Mouse (Mus musculus): ENCODE measurements around the gene Mettl22. TPM values are rescaled to one million over a fixed set of nuclear protein-coding genes. Genes with fewer than 3 reads are reported as not detected.
A peak's percentile ranks its signal among the peaks of the same experiment; 100 is the strongest.

The Mettl22 gene
- polyA plus RNA-seq (2016; fragmentation: Nextera tagmentation; extraction: Ambion mirVana) = 19.3 and 21.1 TPM in 2 replicates

- WGBS = 0% methylated on average over 48 of the region's 48 CpGs
- Histone ChIP-seq H3K36me3 (replicated peaks) (no peaks in the 10 kb centered on the region), H3K9ac (peak within 1 kb of the TSS; percentile 78), H3K9me3 (no peaks in the 10 kb centered on the region), H3K27me3 (peaks cover 10% of the 10 kb centered on the region; the same call in 1 of the 2 replicates), H3K4me1 (peaks cover 9% of the 10 kb centered on the region; the same call in 1 of the 2 replicates), H3K4me2 (peak within 1 kb of the TSS; percentile 87), H3K4me3 (replicated peaks) (peak within 1 kb of the TSS; percentile 79), H3K27ac (peak within 1 kb of the TSS; percentile 44)
- ATAC-seq (ENCODE audit: low FRiP score) = peak; percentile 98
Observed at GRCm38 (mm10) chr16:8470603-8471481, at the start of gene Mettl22. TSS of gene Mettl22 (plus strand) at chr16:8470788.

- no peaks in the 10 kb centered on the region for H3K9me3 ChIP-seq
- H3K36me3 ChIP-seq (replicated peaks) = no peaks in the 10 kb centered on the region
- H3K4me2 ChIP-seq = no peak overlapping the region
- no peak overlapping the region for H3K4me3 ChIP-seq (replicated peaks)
- 81% methylated on average over 4 of the region's 4 CpGs for WGBS
- H3K27ac ChIP-seq = no peak overlapping the region
- peaks cover 12% of the 10 kb centered on the region for H3K4me1 ChIP-seq
- peaks cover 38% of the 10 kb centered on the region for H3K27me3 ChIP-seq
- ATAC-seq (ENCODE audit: low FRiP score) = no peak
- H3K9ac ChIP-seq = no peak overlapping the region
Observed at GRCm38 (mm10) chr16:8420842-8421241, 49.7 kb upstream of the Mettl22 start.

GRCm38 (mm10) chr16:8423626-8424114, 46.9 kb upstream of the Mettl22 start:
- no peaks in the 10 kb centered on the region for H3K36me3 ChIP-seq (replicated peaks)
- peaks cover 58% of the 10 kb centered on the region for H3K27me3 ChIP-seq
- ATAC-seq (ENCODE audit: low FRiP score) = no peak
- H3K4me1 ChIP-seq = peaks cover 9% of the 10 kb centered on the region
- no peak overlapping the region for H3K9ac ChIP-seq
- no peak overlapping the region for H3K4me2 ChIP-seq
- no peaks in the 10 kb centered on the region for H3K9me3 ChIP-seq
- H3K27ac ChIP-seq = no peak overlapping the region
- no peak overlapping the region for H3K4me3 ChIP-seq (replicated peaks)
- 49% methylated on average over 7 of the region's 7 CpGs for WGBS

GRCm38 (mm10) chr16:8424161-8424970, 46.2 kb upstream of the Mettl22 start:
- Histone ChIP-seq H3K4me3 (replicated peaks) (peak overlapping the region; percentile 35), H3K4me1 (peaks cover 9% of the 10 kb centered on the region), H3K4me2 (peak overlapping the region; percentile 57), H3K9me3 (no peaks in the 10 kb centered on the region), H3K27me3 (peaks cover 58% of the 10 kb centered on the region), H3K9ac (no peak overlapping the region), H3K36me3 (replicated peaks) (no peaks in the 10 kb centered on the region), H3K27ac (no peak overlapping the region)
- no peak for ATAC-seq (ENCODE audit: low FRiP score)
- WGBS = 4% methylated on average over 43 of the region's 43 CpGs

GRCm38 (mm10) chr16:8424971-8425330, 45.6 kb upstream of the Mettl22 start, which contains the start of gene Tmem114:
TSS of gene Tmem114 (minus strand) at chr16:8425136.
- H3K4me3 ChIP-seq (replicated peaks) = peak within 1 kb of the TSS; percentile 35
- no peaks in the 10 kb centered on the region for H3K36me3 ChIP-seq (replicated peaks)
- H3K27ac ChIP-seq = no peak within 1 kb of the TSS
- peaks cover 58% of the 10 kb centered on the region for H3K27me3 ChIP-seq
- peak within 1 kb of the TSS; percentile 57 for H3K4me2 ChIP-seq
- no peak within 1 kb of the TSS for H3K9ac ChIP-seq
- H3K9me3 ChIP-seq = no peaks in the 10 kb centered on the region
- under 1% methylated on average over 16 of the region's 16 CpGs for WGBS
- peaks cover 9% of the 10 kb centered on the region for H3K4me1 ChIP-seq
- ATAC-seq (ENCODE audit: low FRiP score) = no peak

- Histone ChIP-seq H3K4me2 (no peak overlapping the region), H3K27me3 (peaks cover 58% of the 10 kb centered on the region), H3K4me3 (replicated peaks) (no peak overlapping the region), H3K4me1 (peaks cover 9% of the 10 kb centered on the region), H3K36me3 (replicated peaks) (no peaks in the 10 kb centered on the region), H3K9ac (no peak overlapping the region), H3K27ac (no peak overlapping the region), H3K9me3 (no peaks in the 10 kb centered on the region)
- no peak for ATAC-seq (ENCODE audit: low FRiP score)
- 83% methylated on average over 5 of the region's 5 CpGs for WGBS
Observed at GRCm38 (mm10) chr16:8425736-8426135, 44.9 kb upstream of the Mettl22 start.

GRCm38 (mm10) chr16:8429531-8429930, 41.1 kb upstream of the Mettl22 start:
- no peak overlapping the region for H3K4me2 ChIP-seq
- H3K9me3 ChIP-seq = no peaks in the 10 kb centered on the region
- WGBS = 85% methylated on average over 4 of the region's 4 CpGs
- no peaks in the 10 kb centered on the region for H3K36me3 ChIP-seq (replicated peaks)
- no peak overlapping the region for H3K4me3 ChIP-seq (replicated peaks)
- peaks cover 33% of the 10 kb centered on the region for H3K27me3 ChIP-seq
- no peak overlapping the region for H3K9ac ChIP-seq
- H3K27ac ChIP-seq = no peak overlapping the region
- no peak for ATAC-seq (ENCODE audit: low FRiP score)
- peaks cover 3% of the 10 kb centered on the region for H3K4me1 ChIP-seq

- no peak overlapping the region for H3K27ac ChIP-seq
- peaks cover 2% of the 10 kb centered on the region; the same call in 1 of the 2 replicates for H3K27me3 ChIP-seq
- H3K9me3 ChIP-seq = no peaks in the 10 kb centered on the region
- ATAC-seq (ENCODE audit: low FRiP score) = no peak
- H3K4me3 ChIP-seq (replicated peaks) = no peak overlapping the region
- WGBS = 91% methylated on average over 3 of the region's 3 CpGs
- H3K9ac ChIP-seq = no peak overlapping the region
- no peak overlapping the region for H3K4me2 ChIP-seq
- H3K36me3 ChIP-seq (replicated peaks) = no peaks in the 10 kb centered on the region
- H3K4me1 ChIP-seq = no peaks in the 10 kb centered on the region
Observed at GRCm38 (mm10) chr16:8432616-8433015, 38.0 kb upstream of the Mettl22 start.

- WGBS = 84% methylated on average over 7 of the region's 7 CpGs
Observed at GRCm38 (mm10) chr16:8444911-8445310, 25.7 kb upstream of the Mettl22 start.

GRCm38 (mm10) chr16:8446256-8446655, 24.3 kb upstream of the Mettl22 start:
- Histone ChIP-seq H3K9me3 (no peaks in the 10 kb centered on the region), H3K9ac (no peak overlapping the region), H3K4me2 (no peak overlapping the region), H3K27me3 (no peaks in the 10 kb centered on the region), H3K4me3 (replicated peaks) (no peak overlapping the region), H3K27ac (no peak overlapping the region), H3K36me3 (replicated peaks) (no peaks in the 10 kb centered on the region), H3K4me1 (no peaks in the 10 kb centered on the region)
- WGBS = 92% methylated on average over 6 of the region's 6 CpGs
- ATAC-seq (ENCODE audit: low FRiP score) = no peak

More at GRCm38 (mm10) chr16:8444911-8445310, 25.7 kb upstream of the Mettl22 start:
- no peak overlapping the region for H3K9ac ChIP-seq
- no peak for ATAC-seq (ENCODE audit: low FRiP score)
- H3K4me2 ChIP-seq = no peak overlapping the region
- H3K27me3 ChIP-seq = no peaks in the 10 kb centered on the region
- no peaks in the 10 kb centered on the region for H3K4me1 ChIP-seq
- no peaks in the 10 kb centered on the region for H3K36me3 ChIP-seq (replicated peaks)
- H3K9me3 ChIP-seq = no peaks in the 10 kb centered on the region
- no peak overlapping the region for H3K27ac ChIP-seq
- H3K4me3 ChIP-seq (replicated peaks) = no peak overlapping the region

- Histone ChIP-seq H3K27ac (no peak overlapping the region), H3K36me3 (replicated peaks) (no peaks in the 10 kb centered on the region), H3K4me2 (no peak overlapping the region), H3K9ac (no peak overlapping the region), H3K9me3 (no peaks in the 10 kb centered on the region), H3K4me1 (no peaks in the 10 kb centered on the region), H3K27me3 (0 out of 2 replicates have a peak, but pooled peaks cover 8% of the 10 kb centered on the region), H3K4me3 (replicated peaks) (no peak overlapping the region)
- 100% methylated on average over 2 of the region's 2 CpGs for WGBS
- no peak for ATAC-seq (ENCODE audit: low FRiP score)
Observed at GRCm38 (mm10) chr16:8453301-8453700, 17.3 kb upstream of the Mettl22 start.

GRCm38 (mm10) chr16:8455221-8455620, 15.4 kb upstream of the Mettl22 start:
- Histone ChIP-seq H3K9ac (no peak overlapping the region), H3K4me2 (no peak overlapping the region), H3K9me3 (no peaks in the 10 kb centered on the region), H3K27ac (no peak overlapping the region), H3K4me1 (no peaks in the 10 kb centered on the region), H3K27me3 (0 out of 2 replicates have a peak, but pooled peaks cover 8% of the 10 kb centered on the region), H3K36me3 (replicated peaks) (no peaks in the 10 kb centered on the region), H3K4me3 (replicated peaks) (no peak overlapping the region)
- WGBS = 82% methylated on average over 2 of the region's 2 CpGs
- no peak for ATAC-seq (ENCODE audit: low FRiP score)

Measured in forebrain, embryonic 12.5 days (tissue).